Mouse (Mus musculus) heart, adult 9 months (tissue): ENCODE results near the gene Cmip.
"Not testable (repeated sequence)": the region's sequence is repeated elsewhere in the genome, so short reads cannot be mapped to it uniquely, and the experiment has no call there.

Experiments
- DNase-seq, 2 experiments: peaks; one replicate each; pipeline ENCODE4 v3.0.0; 2022; ENCODE audit warnings: low spot score in 2 of 2

The Cmip gene

GRCm38 (mm10) chr8:117421838-117422237, 165.0 kb downstream of the Cmip start:
- DNase-seq, result peak; percentile 18 to 32

- no peak for DNase-seq
These were observed 165.5 kb downstream of the Cmip start for GRCm38 (mm10) chr8:117422343-117422742.

GRCm38 (mm10) chr8:117423029-117423428, 166.2 kb downstream of the Cmip start:
- DNase-seq, result peak; percentile 81 to 85

- DNase-seq, result not testable (repeated sequence)
These were observed 171.0 kb downstream of the Cmip start for GRCm38 (mm10) chr8:117427816-117428215.

- DNase-seq, result no peak
These were observed 171.8 kb downstream of the Cmip start for GRCm38 (mm10) chr8:117428524-117429162.

GRCm38 (mm10) chr8:117430624-117431023, 173.8 kb downstream of the Cmip start:
- no peak for DNase-seq

- DNase-seq, result no peak
These were observed 174.7 kb downstream of the Cmip start for GRCm38 (mm10) chr8:117431554-117431953.

GRCm38 (mm10) chr8:117432111-117432510, 175.2 kb downstream of the Cmip start:
- DNase-seq, result no peak

GRCm38 (mm10) chr8:117433968-117434367, 177.1 kb downstream of the Cmip start:
- DNase-seq, result no peak

GRCm38 (mm10) chr8:117436786-117437185, 179.9 kb downstream of the Cmip start:
- DNase-seq, result no peak

- peak; percentile 44 to 55 for DNase-seq
These were observed 180.8 kb downstream of the Cmip start for GRCm38 (mm10) chr8:117437616-117438015.

GRCm38 (mm10) chr8:117440317-117440716, 183.5 kb downstream of the Cmip start:
- no peak for DNase-seq

- no peak for DNase-seq
These were observed 183.9 kb downstream of the Cmip start for GRCm38 (mm10) chr8:117440759-117441158.

- DNase-seq, result no peak
These were observed 188.6 kb downstream of the Cmip start for GRCm38 (mm10) chr8:117445507-117445906.

- DNase-seq, result no peak
These were observed 189.6 kb downstream of the Cmip start for GRCm38 (mm10) chr8:117446344-117446997.

GRCm38 (mm10) chr8:117451072-117451471, 194.2 kb downstream of the Cmip start:
- no peak for DNase-seq

- no peak for DNase-seq
These were observed 197.1 kb downstream of the Cmip start for GRCm38 (mm10) chr8:117453974-117454373.

GRCm38 (mm10) chr8:117454516-117455116, 197.8 kb downstream of the Cmip start:
- DNase-seq, result no peak

- DNase-seq, result no peak
These were observed 198.8 kb downstream of the Cmip start for GRCm38 (mm10) chr8:117455701-117456100.

- no peak for DNase-seq
These were observed 201.6 kb downstream of the Cmip start for GRCm38 (mm10) chr8:117458440-117458839.

- no peak for DNase-seq
These were observed 205.9 kb downstream of the Cmip start for GRCm38 (mm10) chr8:117462701-117463284.

GRCm38 (mm10) chr8:117464525-117464924, 207.7 kb downstream of the Cmip start:
- DNase-seq, result no peak

GRCm38 (mm10) chr8:117465250-117465649, 208.4 kb downstream of the Cmip start:
- peak; percentile 29 to 52 for DNase-seq
